Mouse (Mus musculus) gastrocnemius, postnatal 14 days (tissue): ENCODE measurements around the gene Mad1l1. TPM values are rescaled to one million over a fixed set of nuclear protein-coding genes. Genes with fewer than 3 reads are reported as not detected.
A peak's percentile ranks its signal among the peaks of the same experiment; 100 is the strongest.

ENCODE experiments used
- DNase-seq: peaks from one replicate; pipeline ENCODE4 v3.0.0; 2021; ENCODE audit warnings: mixed read lengths
- intact Hi-C: fragments of 180-260 bp; cut with DNase I; formaldehyde crosslinking; loops from one replicate; pipeline ENCODE4 v1.15.1; 2025; ENCODE audit warnings: low total_unique reads
- total RNA-seq, 2 experiments: library from RNA; stranded (reverse); gene quantifications; 2 replicates each; pipeline ENCODE4 v1.2.3; 2021

The Mad1l1 gene
- total RNA-seq, 2 experiments from 2014 or later = 9.5 to 10.2 TPM

GRCm38 (mm10) chr5:140332519-140332918, 11.2 kb upstream of the Mad1l1 start:
- DNase-seq = no peak
- intact Hi-C loops = loop anchor here (5.0 kb wide), 1 partner anchor 495 kb away; no protein-coding TSS in a partner anchor

GRCm38 (mm10) chr5:140331615-140332512, 10.5 kb upstream of the Mad1l1 start, which contains the start of gene Mrm2:
Mrm2 (minus strand) TSS chr5:140331898.
- intact Hi-C loops = loop anchor here (5.0 kb wide), 1 partner anchor 495 kb away; no protein-coding TSS in a partner anchor

GRCm38 (mm10) chr5:140324058-140324457, 2.7 kb upstream of the Mad1l1 start:
- intact Hi-C loops = no loop called here
- DNase-seq = no peak

More at GRCm38 (mm10) chr5:140331615-140332512, 10.5 kb upstream of the Mad1l1 start, which contains the start of gene Mrm2:
- peak; percentile 82 for DNase-seq

GRCm38 (mm10) chr5:140321756-140322575, 614 bp upstream of the Mad1l1 start:
- intact Hi-C loops = no loop called here
- no peak for DNase-seq

GRCm38 (mm10) chr5:140316716-140317115, 4.6 kb downstream of the Mad1l1 start:
- no peak for DNase-seq
- intact Hi-C loops = no loop called here

- intact Hi-C loops = no loop called here
- no peak for DNase-seq
These were observed 13.8 kb downstream of the Mad1l1 start for GRCm38 (mm10) chr5:140307602-140308001.

GRCm38 (mm10) chr5:140306016-140306415, 15.3 kb downstream of the Mad1l1 start:
- intact Hi-C loops = no loop called here

GRCm38 (mm10) chr5:140298291-140298690, 23.1 kb downstream of the Mad1l1 start:
- no peak for DNase-seq
- intact Hi-C loops = loop anchor here (10.0 kb wide), 1 partner anchor 253 kb away; no protein-coding TSS in a partner anchor

More at GRCm38 (mm10) chr5:140306016-140306415, 15.3 kb downstream of the Mad1l1 start:
- no peak for DNase-seq

- intact Hi-C loops = loop anchor here (5.0 to 10.0 kb wide), 3 partner anchors 95 to 455 kb away; no protein-coding TSS in a partner anchor
- peak; percentile 36 for DNase-seq
These were observed 29.2 kb downstream of the Mad1l1 start for GRCm38 (mm10) chr5:140292152-140292551.

GRCm38 (mm10) chr5:140289161-140289560, 32.2 kb downstream of the Mad1l1 start:
- intact Hi-C loops = no loop called here

GRCm38 (mm10) chr5:140288287-140288686, 33.1 kb downstream of the Mad1l1 start:
- no peak for DNase-seq
- intact Hi-C loops = no loop called here

More at GRCm38 (mm10) chr5:140289161-140289560, 32.2 kb downstream of the Mad1l1 start:
- no peak for DNase-seq

GRCm38 (mm10) chr5:140284761-140285160, 36.6 kb downstream of the Mad1l1 start:
- no peak for DNase-seq
- intact Hi-C loops = no loop called here

- intact Hi-C loops = no loop called here
- DNase-seq = no peak
These were observed 37.3 kb downstream of the Mad1l1 start for GRCm38 (mm10) chr5:140284011-140284410.

- DNase-seq = no peak
- intact Hi-C loops = no loop called here
These were observed 38.5 kb downstream of the Mad1l1 start for GRCm38 (mm10) chr5:140282900-140283299.

- DNase-seq = peak; percentile 33
- intact Hi-C loops = no loop called here
These were observed 39.0 kb downstream of the Mad1l1 start for GRCm38 (mm10) chr5:140282376-140282775.

GRCm38 (mm10) chr5:140280205-140280604, 41.1 kb downstream of the Mad1l1 start:
- intact Hi-C loops = no loop called here

GRCm38 (mm10) chr5:140276779-140277178, 44.6 kb downstream of the Mad1l1 start:
- intact Hi-C loops = no loop called here
- no peak for DNase-seq

More at GRCm38 (mm10) chr5:140280205-140280604, 41.1 kb downstream of the Mad1l1 start:
- DNase-seq = no peak

GRCm38 (mm10) chr5:140270976-140271685, 50.2 kb downstream of the Mad1l1 start:
- no peak for DNase-seq
- intact Hi-C loops = no loop called here

GRCm38 (mm10) chr5:140268396-140268795, 53.0 kb downstream of the Mad1l1 start:
- intact Hi-C loops = no loop called here
- no peak for DNase-seq
